Mouse (Mus musculus) thymus, adult 2 months (tissue): ENCODE measurements around the gene Abi3. TPM values are rescaled to one million over a fixed set of nuclear protein-coding genes. Genes with fewer than 3 reads are reported as not detected.

Experiments
- DNase-seq: peaks from one replicate; pipeline ENCODE4 v3.0.0; 2021
- H3K27ac ChIP-seq: fragments of 200-500 bp; 2 replicates; pipeline ENCODE4 v1.5.1; 2012; ENCODE audit warnings: low read length, control low read depth; ENCODE audit not compliant: control insufficient read depth, insufficient read depth
- H3K27me3 ChIP-seq: fragments of 200-500 bp; 2 replicates; pipeline ENCODE4 v1.6.1; 2012; ENCODE audit warnings: mild to moderate bottlenecking, low read length, moderate library complexity, mixed read lengths; ENCODE audit not compliant: control insufficient read depth, insufficient read depth
- H3K36me3 ChIP-seq: fragments of 200-500 bp; 2 replicates; pipeline ENCODE4 v1.6.1; 2012; ENCODE audit warnings: mild to moderate bottlenecking, low read length, moderate library complexity; ENCODE audit not compliant: control insufficient read depth, insufficient read depth
- H3K4me1 ChIP-seq: fragments of 200-500 bp; replicated peaks from 2 replicates; pipeline ENCODE4 v1.6.1; 2012; ENCODE audit warnings: low read length; ENCODE audit not compliant: control insufficient read depth, insufficient read depth
- H3K4me3 ChIP-seq: fragments of 200-500 bp; 2 replicates; pipeline ENCODE4 v1.5.1; 2012; ENCODE audit warnings: mild to moderate bottlenecking, low read length, control low read depth, moderate library complexity; ENCODE audit not compliant: control insufficient read depth, insufficient read depth
- CTCF ChIP-seq: fragments of 200-500 bp; IDR thresholded peaks from 2 replicates; pipeline ENCODE4 v1.5.1; 2012; ENCODE audit warnings: mild to moderate bottlenecking, control low read depth, low read length, moderate library complexity, borderline replicate concordance; ENCODE audit not compliant: control insufficient read depth, poor library complexity, insufficient read depth; ENCODE audit errors: extremely low read depth
- POLR2A ChIP-seq: fragments of 200-500 bp; IDR thresholded peaks from 2 replicates; pipeline ENCODE4 v1.6.1; 2012; ENCODE audit warnings: mild to moderate bottlenecking, low read length, control low read depth, moderate library complexity; ENCODE audit not compliant: control insufficient read depth, poor library complexity, insufficient read depth; ENCODE audit errors: extremely low read depth
- WGBS: fragments of 180-500 bp; shearing (Covaris S2); methylation state at CpG from one replicate; pipeline ENCODE4 v1.1.7; 2018; 5-methylcytosine and 5-hydroxymethylcytosine counted together
- polyA plus RNA-seq: library from polyadenylated mRNA; depleted of rRNA; stranded (reverse); fragments of >200 nt; gene quantifications from 2 replicates; pipeline ENCODE4 v1.2.3, GENCODE M21; 2012

The Abi3 gene
- polyA plus RNA-seq, 1 experiment, result 606 TPM

DNA sequence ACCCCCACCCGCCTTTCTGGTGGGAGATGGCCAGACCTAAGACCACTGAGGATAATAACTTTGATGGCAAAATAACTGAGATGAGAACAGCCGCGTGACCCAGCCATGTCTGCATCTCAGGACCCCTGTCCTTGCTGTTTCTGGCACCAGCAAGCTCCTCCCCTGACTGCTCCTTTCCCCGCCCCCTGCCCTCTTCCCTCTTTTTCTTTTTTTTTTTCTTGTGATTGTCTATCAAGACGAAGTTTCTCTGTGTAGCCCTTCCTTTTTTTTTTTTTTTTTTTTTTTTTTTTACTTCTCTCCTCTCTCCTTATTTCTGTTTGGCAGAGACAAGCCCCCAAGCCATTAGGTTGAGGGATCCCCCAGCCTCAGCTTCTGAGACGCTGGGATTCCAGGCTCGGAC lies 31.4 kb downstream of the Abi3 start:
- Histone ChIP-seq H3K36me3 (no peaks in the 10 kb centered on the region), H3K27ac (no peak overlapping the region), H3K27me3 (no peaks in the 10 kb centered on the region), H3K4me3 (no peak overlapping the region), H3K4me1 (no peaks in the 10 kb centered on the region)
- WGBS, result 80% methylated on average over 7 of the region's 7 CpGs
- TF ChIP-seq CTCF (no peak), POLR2A (no peak)
- DNase-seq, result no peak

GRCm38 (mm10) chr11:95809603-95810002 lies 32.7 kb downstream of the Abi3 start:
- TF ChIP-seq CTCF, result no peak
- TF ChIP-seq POLR2A, result no peak
- DNase-seq, result no peak
- WGBS, result 53% methylated on average over 5 of the region's 5 CpGs
- Histone ChIP-seq H3K4me1 (peaks cover 10% of the 10 kb centered on the region), H3K36me3 (no peaks in the 10 kb centered on the region), H3K27ac (no peak overlapping the region), H3K27me3 (no peaks in the 10 kb centered on the region), H3K4me3 (no peak overlapping the region)

- Histone ChIP-seq H3K27me3 (no peaks in the 10 kb centered on the region), H3K27ac (no peak overlapping the region), H3K4me3 (no peak overlapping the region), H3K4me1 (peaks cover 10% of the 10 kb centered on the region), H3K36me3 (no peaks in the 10 kb centered on the region)
- DNase-seq, result no peak
- WGBS, result 81% methylated on average over 5 of the region's 5 CpGs
- TF ChIP-seq CTCF (no peak), POLR2A (no peak)
Measured at GRCm38 (mm10) chr11:95808448-95809011, 33.7 kb downstream of the Abi3 start.

DNA sequence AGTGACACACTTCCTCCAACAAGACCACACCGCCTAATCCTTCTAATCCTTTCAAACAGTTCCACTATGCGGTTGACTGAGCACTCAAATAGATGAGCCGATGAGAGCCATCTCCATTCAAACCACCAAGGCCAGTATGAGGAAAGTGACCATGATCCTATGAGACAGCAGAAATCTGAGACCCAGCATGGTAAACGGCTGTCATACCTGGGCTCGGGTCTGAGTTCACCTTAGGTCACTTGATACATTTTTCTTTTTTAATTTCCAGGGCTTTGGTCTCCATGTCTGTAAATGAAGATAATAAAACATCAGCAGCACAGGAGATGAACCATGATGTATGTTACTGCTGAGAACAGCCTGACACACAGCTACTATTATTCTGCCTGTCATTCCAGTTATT lies 34.4 kb downstream of the Abi3 start:
- 99% methylated on average over 5 of the region's 5 CpGs for WGBS
- peaks cover 10% of the 10 kb centered on the region for H3K4me1 ChIP-seq
- no peak overlapping the region for H3K27ac ChIP-seq
- no peak overlapping the region for H3K4me3 ChIP-seq
- TF ChIP-seq POLR2A, result no peak
- TF ChIP-seq CTCF, result no peak
- H3K36me3 ChIP-seq, result no peaks in the 10 kb centered on the region
- DNase-seq, result no peak
- no peaks in the 10 kb centered on the region for H3K27me3 ChIP-seq

GRCm38 (mm10) chr11:95805527-95805926 lies 36.7 kb downstream of the Abi3 start:
- WGBS, result 35% methylated on average over 3 of the region's 3 CpGs
- Histone ChIP-seq H3K4me3 (no peak overlapping the region), H3K27ac (no peak overlapping the region), H3K27me3 (no peaks in the 10 kb centered on the region), H3K4me1 (peaks cover 10% of the 10 kb centered on the region), H3K36me3 (no peaks in the 10 kb centered on the region)
- no peak for DNase-seq
- TF ChIP-seq POLR2A, result no peak
- no peak for TF ChIP-seq CTCF

DNA sequence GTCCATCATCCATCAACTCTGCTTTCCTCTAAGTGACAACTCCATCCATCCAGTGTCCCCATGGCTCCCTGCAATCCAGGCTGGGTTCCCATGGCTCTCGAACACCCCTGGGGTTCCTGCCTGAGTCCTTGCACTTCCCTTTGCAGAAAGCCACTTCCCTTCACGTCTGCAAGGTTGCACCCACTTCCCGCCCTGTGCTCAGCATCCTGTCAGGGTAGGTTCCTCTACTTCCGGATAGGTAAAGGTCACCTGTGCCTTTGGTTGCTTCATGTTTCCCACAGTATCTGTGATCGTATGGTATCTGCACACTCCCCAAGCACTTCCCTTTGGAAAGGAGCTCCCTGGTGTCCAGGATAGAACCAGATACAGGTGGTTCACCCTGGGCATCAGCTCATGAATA lies 37.3 kb downstream of the Abi3 start:
- H3K27me3 ChIP-seq, result no peaks in the 10 kb centered on the region
- H3K4me1 ChIP-seq, result peaks cover 10% of the 10 kb centered on the region
- WGBS, result 14% methylated on average over 5 of the region's 5 CpGs
- TF ChIP-seq CTCF (no peak), POLR2A (no peak)
- H3K27ac ChIP-seq, result no peak overlapping the region
- DNase-seq, result peak; percentile 39
- no peak overlapping the region for H3K4me3 ChIP-seq
- H3K36me3 ChIP-seq, result no peaks in the 10 kb centered on the region

DNA sequence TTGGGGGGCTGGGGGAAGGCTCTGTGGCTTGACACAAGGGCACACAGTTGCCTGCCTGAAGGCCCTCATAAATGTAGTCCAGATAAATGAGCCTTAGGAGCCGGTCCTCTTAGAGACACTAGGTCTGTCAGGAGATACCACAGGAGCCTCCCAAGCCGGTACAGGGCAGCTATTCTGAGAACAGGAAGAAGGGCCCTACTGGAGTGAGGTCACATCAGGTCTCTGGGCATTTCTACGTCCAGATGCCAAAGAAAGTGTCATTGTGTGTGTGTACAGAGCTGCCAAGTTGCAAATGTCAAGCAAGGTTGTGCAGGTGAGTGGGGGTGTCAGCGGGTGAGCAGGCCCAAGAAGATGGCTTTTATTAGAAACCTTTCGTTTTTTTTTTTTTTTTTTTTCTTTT lies 46.7 kb downstream of the Abi3 start:
- WGBS, result 57% methylated on average over 5 of the region's 5 CpGs
- DNase-seq, result no peak
- no peaks in the 10 kb centered on the region for H3K4me1 ChIP-seq
- H3K27me3 ChIP-seq, result peaks cover 5% of the 10 kb centered on the region; the same call in 1 of the 2 replicates
- no peaks in the 10 kb centered on the region for H3K36me3 ChIP-seq
- H3K27ac ChIP-seq, result no peak overlapping the region
- TF ChIP-seq POLR2A, result no peak
- TF ChIP-seq CTCF, result no peak
- no peak overlapping the region for H3K4me3 ChIP-seq
